Mouse (Mus musculus): ENCODE data around the gene Nav1. TPM values are rescaled to one million over a fixed set of nuclear protein-coding genes. Genes with fewer than 3 reads are reported as not detected.
A peak's percentile ranks its signal among the peaks of the same experiment; 100 is the strongest.

Nav1 gene
- polyA plus RNA-seq, 1 experiment from 2014 or later, result 59.4 TPM

DNA sequence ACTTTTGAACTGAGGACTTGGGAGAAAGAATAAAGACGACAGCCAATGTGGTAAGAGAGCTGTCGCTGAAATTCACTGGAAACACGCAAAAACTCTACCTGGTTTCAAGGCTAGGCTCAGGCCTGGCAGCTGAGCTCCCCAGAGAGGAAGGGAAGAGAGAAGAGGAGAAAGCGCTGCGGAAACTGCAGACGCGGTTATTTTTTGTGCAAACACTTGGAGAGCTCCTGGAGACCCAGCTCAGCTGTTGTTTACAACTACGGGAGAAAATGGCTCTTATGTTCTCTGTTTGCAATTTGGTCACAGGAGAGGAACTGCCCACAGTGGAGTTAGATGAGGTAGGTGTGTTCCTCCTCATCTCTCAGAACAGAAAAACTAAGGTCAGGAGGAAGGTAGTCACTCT is 144.4 kb downstream of the Nav1 start:
- Histone ChIP-seq H3K4me1 (no peaks in the 10 kb centered on the region), H3K27me3 (replicated peaks) (no peaks in the 10 kb centered on the region), H3K27ac (no peak overlapping the region), H3K9ac (no peak overlapping the region), H3K4me2 (no peak overlapping the region), H3K9me3 (no peaks in the 10 kb centered on the region), H3K36me3 (replicated peaks) (peaks cover 56% of the 10 kb centered on the region), H3K4me3 (no peak overlapping the region)
- WGBS, result 70% methylated on average over 8 of the region's 8 CpGs
- ATAC-seq (replicated peaks), result no peak

DNA sequence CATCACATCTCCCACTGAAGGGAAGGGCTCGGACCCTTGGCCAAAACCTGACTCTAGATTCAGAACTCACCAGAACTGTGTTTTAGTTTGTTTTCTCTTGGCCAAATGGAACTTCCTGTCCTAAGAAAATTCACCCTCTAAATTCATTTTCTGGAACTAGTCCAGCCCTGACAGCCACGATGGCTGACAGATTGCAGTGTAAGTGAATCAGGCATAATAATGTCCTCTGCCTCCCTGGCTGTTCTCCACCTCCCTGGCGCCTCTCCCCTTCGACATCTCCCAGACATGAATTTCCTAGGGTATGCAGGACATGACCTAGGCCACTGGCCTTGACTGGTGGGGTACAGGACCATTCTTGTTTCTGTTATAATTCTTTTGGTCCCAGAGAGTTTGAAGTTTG is 144.8 kb downstream of the Nav1 start:
- Histone ChIP-seq H3K9me3 (no peaks in the 10 kb centered on the region), H3K27ac (no peak overlapping the region), H3K4me3 (no peak overlapping the region), H3K4me2 (no peak overlapping the region), H3K9ac (no peak overlapping the region), H3K4me1 (no peaks in the 10 kb centered on the region), H3K27me3 (replicated peaks) (no peaks in the 10 kb centered on the region), H3K36me3 (replicated peaks) (peaks cover 54% of the 10 kb centered on the region)
- 76% methylated on average over 4 of the region's 4 CpGs for WGBS
- no peak for ATAC-seq (replicated peaks)

DNA sequence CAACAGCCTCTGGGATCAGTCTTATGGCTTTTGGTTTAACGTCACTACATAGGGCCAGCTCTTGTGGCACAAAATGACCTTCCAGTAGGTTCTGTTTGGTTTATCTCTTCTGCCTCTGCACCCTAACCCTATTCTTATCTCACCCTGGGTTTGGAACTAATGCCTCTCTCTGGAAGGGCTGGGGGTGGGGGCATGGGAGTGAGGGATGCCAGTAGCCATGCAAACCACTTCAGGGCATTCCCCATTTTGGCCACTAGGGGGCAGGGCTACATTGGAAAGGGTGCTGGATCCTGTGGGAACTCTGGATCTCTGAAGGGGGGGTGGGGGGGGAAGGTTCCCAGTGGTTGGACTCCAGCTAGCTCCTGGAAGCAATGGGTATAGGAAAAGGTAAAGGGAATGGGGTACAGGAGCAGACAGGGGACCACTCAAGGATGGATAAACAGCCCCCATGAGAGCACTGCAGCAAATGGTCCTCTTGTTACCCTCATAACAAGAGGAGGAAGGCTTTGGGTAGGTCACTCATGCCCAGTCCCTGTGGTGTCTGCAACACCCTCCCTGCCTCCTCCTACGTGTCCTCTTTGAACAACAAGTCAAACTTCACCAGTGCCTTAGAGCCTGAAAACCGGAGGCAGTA is 145.9 kb downstream of the Nav1 start:
- H3K36me3 ChIP-seq (replicated peaks), result peaks cover 55% of the 10 kb centered on the region
- 82% methylated on average over 3 of the region's 3 CpGs for WGBS

DNA sequence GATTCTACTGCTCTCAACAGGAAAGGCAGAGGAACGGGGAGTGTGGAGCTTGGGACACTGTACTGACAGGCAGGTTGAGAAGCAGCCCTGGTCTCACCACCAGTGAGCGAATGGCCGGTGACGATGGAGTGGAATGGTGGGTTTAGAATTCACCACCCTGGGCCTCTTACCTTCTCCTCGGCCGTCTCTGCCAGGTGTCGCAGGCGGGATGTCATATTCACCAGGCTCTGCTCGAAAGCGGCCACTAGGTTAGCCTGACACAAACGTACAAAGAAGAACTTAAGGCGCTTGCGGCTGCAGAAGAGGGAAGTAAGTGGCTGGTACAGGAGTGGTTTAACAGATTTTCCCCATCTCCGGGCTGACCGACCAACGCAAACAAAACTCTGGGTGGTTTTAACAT is 146.6 kb downstream of the Nav1 start:
- Histone ChIP-seq H3K4me3 (no peak overlapping the region), H3K4me1 (no peaks in the 10 kb centered on the region), H3K36me3 (replicated peaks) (peaks cover 54% of the 10 kb centered on the region), H3K27ac (no peak overlapping the region), H3K4me2 (no peak overlapping the region), H3K27me3 (replicated peaks) (no peaks in the 10 kb centered on the region), H3K9me3 (no peaks in the 10 kb centered on the region), H3K9ac (no peak overlapping the region)
- 93% methylated on average over 16 of the region's 16 CpGs for WGBS
- no peak for ATAC-seq (replicated peaks)

More for the DNA sequence above, 145.9 kb downstream of the Nav1 start:
- H3K4me3 ChIP-seq, result no peak overlapping the region
- H3K4me1 ChIP-seq, result no peaks in the 10 kb centered on the region
- ATAC-seq (replicated peaks), result peak; percentile 59
- no peaks in the 10 kb centered on the region for H3K27me3 ChIP-seq (replicated peaks)
- no peak overlapping the region for H3K27ac ChIP-seq
- H3K4me2 ChIP-seq, result no peak overlapping the region
- no peak overlapping the region for H3K9ac ChIP-seq
- no peaks in the 10 kb centered on the region for H3K9me3 ChIP-seq

DNA sequence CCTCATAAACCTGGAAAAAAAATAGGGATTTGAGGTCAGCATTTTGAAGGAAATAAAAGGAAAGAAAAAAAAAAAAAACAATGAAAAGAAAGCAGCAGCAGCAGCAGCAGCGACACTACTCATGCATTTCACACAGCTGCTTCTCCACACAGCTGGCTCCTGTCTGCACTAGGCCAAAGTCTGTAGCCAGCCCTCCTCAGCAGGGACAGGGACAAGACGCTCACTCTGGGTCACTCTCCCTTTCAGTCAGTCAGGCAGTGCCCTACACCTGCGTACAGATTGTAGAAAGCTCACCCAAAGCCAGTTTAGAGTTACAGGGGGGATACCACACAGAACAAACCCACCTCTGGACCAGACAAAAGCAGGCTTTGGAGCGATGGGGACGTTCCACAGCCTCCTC is 149.2 kb downstream of the Nav1 start:
- 89% methylated on average over 5 of the region's 5 CpGs for WGBS
- no peak for ATAC-seq (replicated peaks)
- H3K4me3 ChIP-seq, result no peak overlapping the region

DNA sequence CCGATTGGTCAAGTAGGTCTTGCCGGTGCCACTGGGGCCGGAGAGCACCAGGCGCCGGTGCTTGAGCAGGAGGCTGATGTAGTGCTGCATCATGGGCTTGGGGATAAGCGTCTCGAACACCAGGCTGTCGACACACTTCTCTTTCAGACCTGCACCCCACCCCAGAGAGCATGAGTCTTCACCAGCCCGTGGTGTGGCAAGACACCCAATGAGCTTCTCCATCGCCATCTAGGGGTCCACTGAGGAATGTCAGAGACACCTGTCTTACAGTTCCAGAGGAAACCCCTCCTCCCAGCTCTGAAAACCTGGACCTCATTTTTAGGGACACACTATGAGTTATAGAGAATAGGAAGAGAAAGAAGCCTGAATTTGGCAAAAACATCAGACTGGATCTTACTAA is 154.8 kb downstream of the Nav1 start:
- H3K9ac ChIP-seq, result no peak overlapping the region
- 82% methylated on average over 10 of the region's 10 CpGs for WGBS

More for the DNA sequence above, 149.2 kb downstream of the Nav1 start:
- no peaks in the 10 kb centered on the region for H3K27me3 ChIP-seq (replicated peaks)
- no peaks in the 10 kb centered on the region for H3K4me1 ChIP-seq
- H3K4me2 ChIP-seq, result no peak overlapping the region
- H3K9me3 ChIP-seq, result no peaks in the 10 kb centered on the region
- H3K27ac ChIP-seq, result no peak overlapping the region
- peaks cover 64% of the 10 kb centered on the region for H3K36me3 ChIP-seq (replicated peaks)
- H3K9ac ChIP-seq, result no peak overlapping the region

DNA sequence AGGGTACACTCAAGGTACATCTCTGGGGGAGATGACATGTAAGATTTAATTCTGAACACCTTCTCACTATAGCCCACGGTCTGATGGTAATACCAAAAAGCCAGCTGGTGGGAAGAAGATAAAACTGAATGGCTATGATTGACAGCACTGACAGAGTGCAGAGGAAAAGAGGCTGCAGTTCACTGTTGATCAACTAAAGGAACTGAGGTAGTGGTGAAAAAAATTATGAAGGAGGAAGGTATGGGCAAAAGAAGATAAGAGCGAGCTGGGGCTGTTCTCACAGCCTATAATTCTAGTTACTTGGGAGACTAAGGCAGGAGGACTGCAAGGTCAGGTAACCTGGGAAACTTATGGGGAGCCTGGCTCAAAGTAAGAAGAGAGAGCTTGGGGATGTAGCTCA is 155.7 kb downstream of the Nav1 start:
- H3K4me2 ChIP-seq, result no peak overlapping the region
- H3K9ac ChIP-seq, result no peak overlapping the region
- 91% methylated on average over 2 of the region's 2 CpGs for WGBS
- no peak overlapping the region for H3K27ac ChIP-seq
- no peaks in the 10 kb centered on the region for H3K9me3 ChIP-seq
- no peaks in the 10 kb centered on the region for H3K27me3 ChIP-seq (replicated peaks)
- peaks cover 55% of the 10 kb centered on the region for H3K36me3 ChIP-seq (replicated peaks)
- no peak overlapping the region for H3K4me3 ChIP-seq
- no peaks in the 10 kb centered on the region for H3K4me1 ChIP-seq
- ATAC-seq (replicated peaks), result no peak

More for the DNA sequence above, 154.8 kb downstream of the Nav1 start:
- ATAC-seq (replicated peaks), result no peak
- no peak overlapping the region for H3K4me2 ChIP-seq
- H3K36me3 ChIP-seq (replicated peaks), result peaks cover 63% of the 10 kb centered on the region
- no peaks in the 10 kb centered on the region for H3K27me3 ChIP-seq (replicated peaks)
- no peaks in the 10 kb centered on the region for H3K4me1 ChIP-seq
- no peak overlapping the region for H3K27ac ChIP-seq
- H3K4me3 ChIP-seq, result no peak overlapping the region
- no peaks in the 10 kb centered on the region for H3K9me3 ChIP-seq

DNA sequence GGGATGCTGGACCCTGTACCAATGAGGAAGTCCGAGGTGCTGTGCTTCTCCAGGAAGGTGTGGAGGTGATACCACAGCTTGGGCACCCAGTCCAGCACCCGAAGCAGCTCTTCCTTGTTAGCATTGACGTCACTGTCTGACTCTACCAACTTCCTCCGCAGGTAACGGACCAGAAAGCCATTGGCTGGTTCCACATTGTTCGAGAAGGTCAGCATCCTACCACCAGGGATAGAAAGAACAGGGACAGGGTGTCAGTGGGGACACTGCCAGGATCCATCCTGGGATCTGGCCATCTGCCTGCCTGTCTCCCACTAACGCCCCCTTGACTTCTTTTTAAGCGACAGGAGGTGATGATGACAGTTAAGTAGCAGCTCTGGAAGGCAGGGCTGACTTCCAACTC is 157.2 kb downstream of the Nav1 start:
- no peak for ATAC-seq (replicated peaks)
- no peak overlapping the region for H3K4me2 ChIP-seq
- H3K4me3 ChIP-seq, result no peak overlapping the region
- no peaks in the 10 kb centered on the region for H3K4me1 ChIP-seq
- peaks cover 50% of the 10 kb centered on the region for H3K36me3 ChIP-seq (replicated peaks)
- H3K27me3 ChIP-seq (replicated peaks), result no peaks in the 10 kb centered on the region
- no peak overlapping the region for H3K9ac ChIP-seq
- no peaks in the 10 kb centered on the region for H3K9me3 ChIP-seq
- WGBS, result 95% methylated on average over 8 of the region's 8 CpGs
- no peak overlapping the region for H3K27ac ChIP-seq

DNA sequence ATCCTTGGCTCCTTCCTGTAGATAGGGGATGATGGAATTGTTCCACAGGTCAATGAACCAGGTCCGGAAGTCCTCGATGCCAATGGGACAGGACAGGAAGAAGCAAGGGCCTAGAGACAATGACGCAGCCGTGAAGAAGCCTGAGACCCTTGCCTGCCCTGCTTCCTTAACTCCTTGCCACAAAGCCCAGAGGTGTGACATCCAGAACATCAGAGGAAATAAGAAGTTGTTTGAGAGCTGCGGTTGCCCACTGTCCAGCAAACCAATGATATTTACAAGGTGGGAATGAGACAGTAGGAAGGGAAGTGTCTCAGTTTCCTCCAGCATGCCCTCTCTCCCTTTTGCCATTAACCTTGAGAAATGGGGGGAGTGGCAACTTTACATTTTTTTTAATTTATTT is 158.2 kb downstream of the Nav1 start:
- Histone ChIP-seq H3K27ac (no peak overlapping the region), H3K4me1 (no peaks in the 10 kb centered on the region)
- WGBS, result 96% methylated on average over 5 of the region's 5 CpGs

DNA sequence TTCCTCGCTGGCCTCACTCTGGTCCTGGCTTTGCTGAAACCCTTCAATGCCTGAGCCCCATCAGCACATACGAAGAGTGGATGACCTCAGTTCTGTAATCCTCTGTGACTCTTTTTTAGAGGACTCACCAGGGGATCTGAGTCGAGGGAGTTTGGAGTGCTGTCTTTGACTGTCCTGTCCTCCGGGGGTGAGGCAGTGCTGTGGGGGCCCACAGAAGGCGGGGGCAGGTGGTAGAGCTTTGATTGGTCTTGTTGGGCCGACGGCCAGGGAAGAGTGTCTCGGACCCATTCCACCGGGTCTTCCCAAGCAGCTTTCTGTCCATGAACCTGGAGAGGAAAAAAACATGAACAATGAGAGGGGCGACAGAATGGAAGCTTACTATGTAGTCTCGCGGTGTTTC is 163.6 kb downstream of the Nav1 start:
- 84% methylated on average over 12 of the region's 12 CpGs for WGBS
- Histone ChIP-seq H3K4me2 (no peak overlapping the region), H3K27me3 (replicated peaks) (no peaks in the 10 kb centered on the region), H3K9ac (no peak overlapping the region), H3K36me3 (replicated peaks) (peaks cover 51% of the 10 kb centered on the region), H3K4me1 (no peaks in the 10 kb centered on the region), H3K9me3 (no peaks in the 10 kb centered on the region), H3K27ac (no peak overlapping the region), H3K4me3 (no peak overlapping the region)
- ATAC-seq (replicated peaks), result no peak

More for the DNA sequence above, 158.2 kb downstream of the Nav1 start:
- no peak overlapping the region for H3K9ac ChIP-seq
- H3K9me3 ChIP-seq, result no peaks in the 10 kb centered on the region
- H3K27me3 ChIP-seq (replicated peaks), result no peaks in the 10 kb centered on the region
- ATAC-seq (replicated peaks), result no peak
- H3K4me3 ChIP-seq, result no peak overlapping the region
- H3K4me2 ChIP-seq, result no peak overlapping the region
- H3K36me3 ChIP-seq (replicated peaks), result peaks cover 43% of the 10 kb centered on the region

DNA sequence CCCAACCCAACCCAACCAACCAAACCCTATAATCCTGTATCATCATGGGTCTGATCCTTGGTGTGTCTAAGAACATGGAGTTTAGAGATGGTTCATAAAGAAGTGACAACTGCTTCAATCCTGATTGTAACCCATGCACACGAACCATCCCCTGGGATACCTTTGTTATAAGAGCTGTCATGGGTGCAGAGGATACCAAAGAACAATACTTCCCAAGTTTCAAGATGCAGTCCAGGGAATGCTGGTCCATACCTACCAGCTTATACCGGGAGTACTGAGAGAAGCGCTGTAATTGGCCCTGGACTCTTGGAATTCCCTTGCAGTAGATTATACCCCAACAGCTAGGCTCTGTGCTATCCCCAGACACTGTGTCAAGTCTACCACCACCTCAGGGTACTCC is 165.2 kb downstream of the Nav1 start:
- ATAC-seq (replicated peaks), result no peak
- Histone ChIP-seq H3K9me3 (no peaks in the 10 kb centered on the region), H3K27me3 (replicated peaks) (no peaks in the 10 kb centered on the region), H3K36me3 (replicated peaks) (peaks cover 58% of the 10 kb centered on the region), H3K4me1 (no peaks in the 10 kb centered on the region), H3K4me2 (no peak overlapping the region), H3K9ac (no peak overlapping the region), H3K4me3 (no peak overlapping the region), H3K27ac (no peak overlapping the region)
- WGBS, result 97% methylated on average over 3 of the region's 3 CpGs

DNA sequence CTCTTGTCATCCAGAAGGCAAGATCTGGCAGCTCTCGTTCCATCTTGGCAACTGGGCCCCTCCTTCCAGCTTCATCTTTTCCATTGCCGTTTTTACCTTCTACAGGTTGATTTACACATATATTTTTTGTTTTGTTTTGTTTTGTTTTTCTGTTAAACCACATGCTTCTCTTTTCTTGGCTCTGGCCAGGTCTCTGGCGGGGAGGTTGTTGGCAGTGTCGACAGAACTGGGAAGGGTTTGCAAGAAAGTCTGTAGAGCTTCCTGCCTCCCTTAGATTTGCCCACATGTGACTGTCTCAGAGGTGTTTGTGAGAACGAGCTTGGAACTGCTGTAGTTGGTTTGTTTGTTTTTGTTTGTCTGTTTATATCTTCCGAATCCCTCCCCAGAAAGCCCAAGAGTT is 166.1 kb downstream of the Nav1 start:
- Histone ChIP-seq H3K4me2 (no peak overlapping the region), H3K9me3 (no peaks in the 10 kb centered on the region), H3K9ac (no peak overlapping the region), H3K4me1 (no peaks in the 10 kb centered on the region), H3K4me3 (no peak overlapping the region), H3K27me3 (replicated peaks) (no peaks in the 10 kb centered on the region), H3K36me3 (replicated peaks) (peaks cover 57% of the 10 kb centered on the region), H3K27ac (no peak overlapping the region)
- 94% methylated on average over 6 of the region's 6 CpGs for WGBS
- no peak for ATAC-seq (replicated peaks)

DNA sequence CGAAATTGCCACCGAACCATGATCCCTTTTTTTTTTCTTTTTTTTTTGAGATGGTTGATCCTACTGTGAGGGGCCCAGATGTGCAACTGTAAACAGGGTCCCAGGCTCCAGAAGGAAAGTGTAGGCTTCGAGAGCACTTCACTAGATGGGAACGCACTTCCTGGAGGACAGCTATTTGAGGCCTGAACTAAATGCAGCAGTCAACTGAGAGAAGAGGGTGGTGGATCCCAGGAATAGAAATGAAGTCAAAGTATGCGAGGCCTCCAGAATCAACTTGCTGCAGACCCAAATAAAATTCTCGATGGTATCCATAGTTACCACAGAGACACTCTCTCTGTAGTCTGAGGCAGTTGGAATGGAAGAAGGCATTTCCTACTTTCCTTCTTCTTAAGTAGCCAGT is 168.3 kb downstream of the Nav1 start:
- ATAC-seq (replicated peaks), result no peak
- H3K4me2 ChIP-seq, result no peak overlapping the region
- no peak overlapping the region for H3K9ac ChIP-seq
- WGBS, result 86% methylated on average over 6 of the region's 6 CpGs
- no peak overlapping the region for H3K4me3 ChIP-seq
- no peaks in the 10 kb centered on the region for H3K27me3 ChIP-seq (replicated peaks)
- no peak overlapping the region for H3K27ac ChIP-seq
- no peaks in the 10 kb centered on the region for H3K9me3 ChIP-seq
- H3K4me1 ChIP-seq, result no peaks in the 10 kb centered on the region
- peaks cover 51% of the 10 kb centered on the region for H3K36me3 ChIP-seq (replicated peaks)

Measured in midbrain, embryonic 15.5 days (tissue).